Mouse (Mus musculus) hindbrain, postnatal 0 days (tissue): Measurements from ENCODE around the gene Thoc3. TPM values are rescaled to one million over a fixed set of nuclear protein-coding genes. Genes with fewer than 3 reads are reported as not detected.
"Not testable (repeated sequence)": the region's sequence is repeated elsewhere in the genome, so short reads cannot be mapped to it uniquely, and the experiment has no call there.

Experiments
- ATAC-seq: fragments of 200-750 bp; cut with Nextera tagmentation; 2 replicates; pipeline ENCODE4 v1.8.0; 2017; ENCODE audit warnings: mild to moderate bottlenecking, moderate TSS enrichment, moderate library complexity
- DNase-seq: peaks from one replicate; pipeline ENCODE4 v3.0.0-alpha.2; 2015; ENCODE audit warnings: low spot score
- H3K27ac ChIP-seq: fragments of 300-500 bp; sonication (generic); 2 replicates; pipeline ENCODE4 v1.5.1; 2014; ENCODE audit warnings: mild to moderate bottlenecking
- H3K27me3 ChIP-seq: fragments of 300-500 bp; sonication (generic); 2 replicates; pipeline ENCODE4 v1.6.1; 2014; ENCODE audit warnings: low read length, mixed read lengths; ENCODE audit not compliant: insufficient read depth
- H3K36me3 ChIP-seq: fragments of 300-500 bp; sonication (generic); 2 replicates; pipeline ENCODE4 v1.6.1; 2014; ENCODE audit warnings: low read length, mixed read lengths; ENCODE audit not compliant: insufficient read depth
- H3K4me1 ChIP-seq: fragments of 300-500 bp; sonication (generic); 2 replicates; pipeline ENCODE4 v1.6.1; 2014; ENCODE audit warnings: antibody characterized with exemption, low read length, mixed read lengths; ENCODE audit not compliant: insufficient read depth
- H3K4me2 ChIP-seq: fragments of 300-500 bp; sonication (generic); 2 replicates; pipeline ENCODE4 v1.6.1; 2014; ENCODE audit warnings: low read depth, mild to moderate bottlenecking, low read length, moderate library complexity, mixed read lengths
- H3K4me3 ChIP-seq: fragments of 300-500 bp; sonication (generic); 2 replicates; pipeline ENCODE4 v1.5.1; 2014; ENCODE audit warnings: low read length
- H3K9ac ChIP-seq: fragments of 300-500 bp; sonication (generic); replicated peaks from 2 replicates; pipeline ENCODE4 v1.6.1; 2014; ENCODE audit warnings: mild to moderate bottlenecking, low read length, moderate library complexity, mixed read lengths
- H3K9me3 ChIP-seq: fragments of 300-500 bp; sonication (generic); 2 replicates; pipeline ENCODE4 v1.6.1; 2016; ENCODE audit warnings: low read length, mixed read lengths
- CTCF ChIP-seq: IDR thresholded peaks from 2 replicates; pipeline ENCODE4 v1.5.1; 2016; ENCODE audit warnings: antibody characterized with exemption, control low read depth, low read depth
- WGBS: fragments of 180-500 bp; shearing (Covaris S2); extraction: QIAGEN DNeasy Blood & Tissue Kit; methylation state at CpG from one replicate; pipeline ENCODE4 v1.1.7; 2014; 5-methylcytosine and 5-hydroxymethylcytosine counted together
- polyA plus RNA-seq: library from polyadenylated mRNA; unstranded; fragments of >200 nt; fragmentation: Nextera tagmentation; extraction: Ambion mirVana; gene quantifications from 2 replicates; pipeline ENCODE4 v1.2.1, GENCODE M21; 2015
- total RNA-seq: library from RNA; depleted of rRNA; stranded (reverse); fragments of >200 nt; gene quantifications from 2 replicates; pipeline ENCODE4 v1.2.3, GENCODE M21; 2014

Thoc3 gene
- total and polyA plus RNA-seq, 2 experiments from 2014 or later: 67.2 to 108 TPM

DNA sequence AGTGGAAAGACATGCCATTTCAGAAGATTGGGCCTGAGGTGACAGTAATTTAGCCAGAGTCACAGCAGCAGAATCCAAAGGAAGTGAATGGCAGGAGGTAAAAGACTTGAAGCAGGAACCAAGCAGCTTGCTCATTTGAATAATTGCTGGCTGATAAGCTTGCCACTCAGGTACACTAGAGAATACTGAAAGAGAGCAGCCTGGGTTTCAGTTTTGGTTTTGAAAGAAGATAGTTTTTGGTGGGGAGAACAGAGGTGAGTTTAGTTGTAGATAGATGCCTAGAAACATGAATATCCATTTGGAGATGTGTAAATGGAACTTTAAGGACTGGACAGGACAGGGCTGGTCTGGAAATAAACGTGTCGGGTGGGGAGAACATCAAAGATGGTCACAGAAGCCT lies 32.7 kb upstream of the Thoc3 start:
- Histone ChIP-seq H3K4me2 (no peak overlapping the region), H3K27ac (no peak overlapping the region), H3K9ac (no peak overlapping the region), H3K4me3 (no peak overlapping the region), H3K4me1 (no peaks in the 10 kb centered on the region), H3K27me3 (no peaks in the 10 kb centered on the region), H3K36me3 (no peaks in the 10 kb centered on the region), H3K9me3 (no peaks in the 10 kb centered on the region)
- DNase-seq (no peak), ATAC-seq (no peak)
- no peak for TF ChIP-seq CTCF
- WGBS: 85% methylated on average over 2 of the region's 2 CpGs

DNA sequence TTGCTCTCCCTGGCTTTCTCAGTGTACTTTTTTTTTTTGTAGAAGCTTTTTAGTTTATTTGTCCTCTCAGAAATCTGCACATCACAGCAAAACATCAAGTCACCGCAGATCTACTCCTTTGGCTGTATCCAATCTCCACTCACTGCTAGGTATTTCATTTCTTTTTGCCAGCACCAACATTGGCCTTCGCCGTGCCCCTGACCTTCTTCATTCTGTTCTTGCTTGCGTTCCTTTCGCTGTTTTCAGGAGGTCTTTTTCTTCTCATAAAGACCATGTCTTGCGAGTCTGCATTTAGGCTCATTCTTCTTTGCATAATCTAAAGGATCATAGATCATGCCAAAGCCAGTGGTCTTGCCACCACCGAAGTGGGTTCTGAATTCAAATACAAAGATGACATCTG lies 30.9 kb upstream of the Thoc3 start:
- H3K4me1 ChIP-seq, H3K9ac ChIP-seq, ATAC-seq, H3K4me2 ChIP-seq, H3K9me3 ChIP-seq, H3K4me3 ChIP-seq, H3K27ac ChIP-seq, H3K27me3 ChIP-seq, DNase-seq, H3K36me3 ChIP-seq: not testable (repeated sequence)
- WGBS: 91% methylated on average over 7 of the region's 7 CpGs

DNA sequence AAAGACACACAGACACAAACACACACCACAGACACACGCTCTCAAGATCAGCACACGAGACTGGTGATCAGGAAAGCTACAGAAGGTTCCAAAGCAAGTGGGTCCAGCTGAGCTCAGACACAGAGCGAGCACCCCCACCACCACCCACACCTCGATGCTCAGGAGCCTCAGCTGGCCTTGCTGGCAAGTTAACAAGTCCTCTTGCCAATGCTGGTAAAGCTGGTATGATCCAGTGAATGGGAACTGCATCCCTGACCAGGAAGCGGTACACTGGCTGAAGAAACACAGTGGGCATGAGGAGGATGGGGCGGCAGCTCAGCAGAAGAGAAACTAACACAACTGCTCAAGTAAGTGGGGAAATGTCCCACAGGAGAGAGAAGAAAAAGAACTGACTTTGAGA lies 22.7 kb upstream of the Thoc3 start:
- H3K9ac ChIP-seq: no peak overlapping the region
- H3K4me1 ChIP-seq: no peaks in the 10 kb centered on the region
- no peak for TF ChIP-seq CTCF
- H3K36me3 ChIP-seq: no peaks in the 10 kb centered on the region
- H3K27ac ChIP-seq: no peak overlapping the region
- 68% methylated on average over 6 of the region's 6 CpGs for WGBS
- H3K9me3 ChIP-seq: no peaks in the 10 kb centered on the region
- ATAC-seq (no peak), DNase-seq (peak; percentile 25)
- no peak overlapping the region for H3K4me2 ChIP-seq
- no peaks in the 10 kb centered on the region for H3K27me3 ChIP-seq
- no peak overlapping the region for H3K4me3 ChIP-seq

DNA sequence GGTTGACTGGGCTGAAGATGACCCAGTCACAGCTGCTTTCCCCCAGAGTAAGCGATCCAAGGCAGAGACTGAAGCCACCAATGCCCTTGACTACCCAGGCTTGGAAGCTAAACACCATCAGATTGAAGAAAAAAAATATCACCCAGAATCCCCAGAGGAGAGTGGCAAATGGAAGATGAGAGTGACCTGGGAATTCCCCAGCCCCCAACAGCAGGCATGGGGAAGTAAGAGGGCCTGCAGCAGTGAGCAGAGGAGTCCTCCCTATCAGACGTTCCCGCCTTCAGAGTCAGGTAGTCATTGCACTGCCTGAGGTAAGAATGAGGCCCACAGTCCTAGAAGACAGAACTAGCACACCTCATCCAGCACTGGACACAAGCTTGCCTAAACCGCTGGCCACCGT lies 21.8 kb upstream of the Thoc3 start:
- no peak overlapping the region for H3K27ac ChIP-seq
- ATAC-seq (no peak), DNase-seq (no peak)
- no peaks in the 10 kb centered on the region for H3K27me3 ChIP-seq
- H3K4me3 ChIP-seq: no peak overlapping the region
- no peaks in the 10 kb centered on the region for H3K9me3 ChIP-seq
- no peak overlapping the region for H3K9ac ChIP-seq
- WGBS: 76% methylated on average over 5 of the region's 5 CpGs
- no peaks in the 10 kb centered on the region for H3K4me1 ChIP-seq
- H3K4me2 ChIP-seq: no peak overlapping the region
- H3K36me3 ChIP-seq: no peaks in the 10 kb centered on the region
- TF ChIP-seq CTCF: no peak

DNA sequence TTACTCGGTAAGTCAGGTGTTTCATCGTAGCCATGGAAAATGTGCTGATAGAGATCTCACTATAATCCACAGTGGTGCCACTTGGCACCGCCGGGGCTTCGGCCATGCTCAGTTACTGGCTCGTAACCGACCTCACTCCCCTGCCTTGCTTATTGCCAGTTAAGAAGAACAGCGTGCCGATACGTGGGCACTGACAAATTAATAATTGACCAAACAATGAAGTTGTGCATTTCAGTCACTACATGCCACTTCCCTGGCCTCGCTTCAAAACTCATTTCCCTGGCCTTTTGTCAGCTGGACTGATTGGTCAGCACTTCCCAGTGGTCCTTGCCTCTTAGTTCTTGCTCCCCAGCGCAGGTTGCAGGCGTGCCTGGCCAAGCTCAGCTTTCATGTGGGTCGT lies 12.8 kb upstream of the Thoc3 start:
- Histone ChIP-seq H3K4me1 (no peaks in the 10 kb centered on the region), H3K9me3 (no peaks in the 10 kb centered on the region), H3K9ac (no peak overlapping the region), H3K27me3 (no peaks in the 10 kb centered on the region), H3K36me3 (no peaks in the 10 kb centered on the region), H3K27ac (no peak overlapping the region), H3K4me3 (no peak overlapping the region), H3K4me2 (no peak overlapping the region)
- DNase-seq: no peak
- WGBS: 77% methylated on average over 14 of the region's 14 CpGs
- no peak for ATAC-seq
- TF ChIP-seq CTCF: no peak

DNA sequence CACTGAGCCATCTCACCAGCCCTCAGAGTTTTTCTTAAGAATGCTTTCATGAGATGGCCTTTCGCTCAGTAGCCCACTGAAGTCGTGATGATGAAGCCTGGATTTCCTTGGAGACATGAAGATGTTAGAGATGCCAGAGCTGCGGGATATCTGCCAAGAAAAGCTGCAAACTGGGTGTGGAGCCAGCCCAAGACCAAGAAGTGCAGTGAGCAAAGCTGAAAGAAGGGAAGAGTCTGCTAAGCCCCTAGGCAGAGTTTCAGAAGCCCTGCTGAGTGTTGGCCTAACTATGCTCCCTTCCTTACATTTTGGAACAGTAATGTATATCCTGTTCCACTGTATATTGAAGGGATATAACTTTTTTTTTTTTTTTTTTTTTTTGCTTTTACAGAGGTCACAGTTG lies 10.6 kb upstream of the Thoc3 start:
- no peak overlapping the region for H3K9ac ChIP-seq
- no peak overlapping the region for H3K27ac ChIP-seq
- no peak overlapping the region for H3K4me3 ChIP-seq
- no peak for TF ChIP-seq CTCF
- H3K4me2 ChIP-seq: no peak overlapping the region
- peak; percentile 63 for DNase-seq
- no peaks in the 10 kb centered on the region for H3K9me3 ChIP-seq
- ATAC-seq: no peak
- no peaks in the 10 kb centered on the region for H3K27me3 ChIP-seq
- H3K36me3 ChIP-seq: no peaks in the 10 kb centered on the region
- H3K4me1 ChIP-seq: no peaks in the 10 kb centered on the region
- 39% methylated on average over 3 of the region's 3 CpGs for WGBS

DNA sequence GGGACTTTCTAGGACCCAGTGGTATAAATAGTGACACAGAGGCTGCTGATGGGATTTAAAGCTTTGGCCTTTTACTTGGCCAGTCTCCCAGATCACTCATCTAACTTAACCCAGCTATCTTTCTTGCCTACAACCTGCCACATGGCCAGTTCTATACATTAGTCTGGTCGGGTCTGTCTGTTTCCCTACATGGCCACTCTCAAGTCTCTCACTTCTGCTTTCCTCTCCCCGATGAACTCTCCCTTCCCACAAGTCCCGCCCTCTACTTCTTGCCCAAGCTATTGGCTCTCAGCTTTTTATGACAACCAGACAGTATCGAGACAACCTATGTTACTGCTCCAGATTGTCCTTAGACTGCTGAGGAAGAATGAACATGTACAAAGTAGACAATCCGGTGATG lies 7.1 kb upstream of the Thoc3 start:
- Histone ChIP-seq H3K27me3 (no peaks in the 10 kb centered on the region), H3K9me3 (no peaks in the 10 kb centered on the region), H3K27ac (no peak overlapping the region), H3K4me2 (no peak overlapping the region), H3K9ac (no peak overlapping the region), H3K4me3 (no peak overlapping the region), H3K36me3 (no peaks in the 10 kb centered on the region), H3K4me1 (no peaks in the 10 kb centered on the region)
- DNase-seq: no peak
- WGBS: 78% methylated on average over 5 of the region's 5 CpGs
- no peak for TF ChIP-seq CTCF
- no peak for ATAC-seq

DNA sequence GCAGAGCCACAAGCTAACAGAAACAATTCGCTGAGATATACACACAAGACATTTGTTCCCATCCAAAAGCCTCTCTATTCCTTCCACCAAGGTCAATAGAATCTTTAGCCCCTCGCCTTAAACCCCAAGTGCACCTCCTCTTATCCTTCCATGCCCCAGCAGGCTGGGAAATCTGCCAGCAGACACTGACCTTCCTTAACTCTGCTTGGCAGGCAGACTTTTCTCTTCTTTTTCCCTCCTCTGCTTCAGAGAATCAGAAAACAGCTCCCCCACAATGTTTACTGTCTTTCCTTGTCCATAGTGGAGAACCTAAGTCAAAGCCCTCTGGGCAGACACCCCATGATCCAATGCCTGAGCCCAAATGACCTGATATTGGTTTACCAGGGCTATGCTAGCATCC lies 6.3 kb upstream of the Thoc3 start:
- Histone ChIP-seq H3K27ac (no peak overlapping the region), H3K4me1 (no peaks in the 10 kb centered on the region), H3K9ac (no peak overlapping the region), H3K4me3 (no peak overlapping the region), H3K4me2 (no peak overlapping the region), H3K36me3 (no peaks in the 10 kb centered on the region), H3K27me3 (no peaks in the 10 kb centered on the region), H3K9me3 (no peaks in the 10 kb centered on the region)
- no peak for DNase-seq
- no peak for TF ChIP-seq CTCF
- ATAC-seq: no peak
- 49% methylated on average over 2 of the region's 2 CpGs for WGBS
